Mouse (Mus musculus) limb, embryonic 15.5 days (tissue): ENCODE results near the gene Gm44805. TPM values are rescaled to one million over a fixed set of nuclear protein-coding genes. Genes with fewer than 3 reads are reported as not detected.

Source experiments
- ATAC-seq: fragments of 200-750 bp; cut with Nextera tagmentation; 2 replicates; pipeline ENCODE4 v1.8.0; 2017; ENCODE audit warnings: low read depth, moderate TSS enrichment; ENCODE audit not compliant: insufficient number of reproducible peaks, low FRiP score, low TSS enrichment
- H3K27ac ChIP-seq: fragments of 300-500 bp; sonication (generic); 2 replicates; pipeline ENCODE4 v1.5.1; 2015; ENCODE audit warnings: moderate library complexity, mild to moderate bottlenecking, inconsistent platforms
- H3K27me3 ChIP-seq: fragments of 300-500 bp; sonication (generic); 2 replicates; pipeline ENCODE4 v1.6.1; 2015; ENCODE audit warnings: inconsistent platforms
- H3K36me3 ChIP-seq: fragments of 300-500 bp; sonication (generic); 2 replicates; pipeline ENCODE4 v1.6.1; 2015; ENCODE audit warnings: inconsistent platforms
- H3K4me1 ChIP-seq: fragments of 300-500 bp; sonication (generic); 2 replicates; pipeline ENCODE4 v1.6.1; 2015; ENCODE audit warnings: inconsistent platforms
- H3K4me2 ChIP-seq: fragments of 300-500 bp; sonication (generic); 2 replicates; pipeline ENCODE4 v1.6.1; 2015; ENCODE audit warnings: mild to moderate bottlenecking, inconsistent platforms
- H3K4me3 ChIP-seq: fragments of 300-500 bp; sonication (generic); 2 replicates; pipeline ENCODE4 v1.5.1; 2015; ENCODE audit warnings: mild to moderate bottlenecking, inconsistent platforms
- H3K9ac ChIP-seq: fragments of 300-500 bp; sonication (generic); 2 replicates; pipeline ENCODE4 v1.6.1; 2015; ENCODE audit warnings: inconsistent platforms
- H3K9me3 ChIP-seq: fragments of 300-500 bp; sonication (generic); 2 replicates; pipeline ENCODE4 v1.6.1; 2016; ENCODE audit warnings: inconsistent platforms
- WGBS: fragments of 180-500 bp; shearing (Covaris S2); methylation state at CpG from one replicate; pipeline ENCODE4 v1.1.7; 2015; 5-methylcytosine and 5-hydroxymethylcytosine counted together
- polyA plus RNA-seq: library from polyadenylated mRNA; unstranded; fragments of >200 nt; fragmentation: Nextera tagmentation; extraction: Ambion mirVana; gene quantifications from 2 replicates; pipeline ENCODE4 v1.2.1, GENCODE M21; 2015

Gm44805 gene
- polyA plus RNA-seq, 1 experiment from 2014 or later: not detected

DNA sequence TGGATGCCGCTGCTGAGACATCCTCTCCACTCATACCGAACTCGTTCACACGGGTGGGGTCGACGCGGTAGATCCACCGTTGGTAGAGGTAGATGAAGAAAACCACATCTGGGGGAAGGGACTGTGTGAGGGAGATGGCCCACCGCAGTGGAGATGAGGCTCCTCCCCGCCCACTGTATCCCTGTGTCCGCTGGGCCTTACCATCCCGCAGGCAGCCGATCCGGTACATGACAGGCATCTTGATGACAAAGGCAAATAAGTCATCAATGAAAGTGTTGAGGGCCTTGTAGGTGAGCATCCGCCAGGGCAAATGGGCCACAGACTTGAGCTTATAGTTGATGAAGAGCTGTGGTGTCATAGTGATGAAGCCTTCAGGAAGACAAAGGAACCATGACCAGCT lies 47.4 kb downstream of the Gm44805 start:
- no peak overlapping the region for H3K4me2 ChIP-seq
- no peak overlapping the region for H3K27ac ChIP-seq
- H3K27me3 ChIP-seq: no peaks in the 10 kb centered on the region
- WGBS: 92% methylated on average over 15 of the region's 15 CpGs
- peaks cover 71% of the 10 kb centered on the region for H3K36me3 ChIP-seq
- no peak overlapping the region for H3K9ac ChIP-seq
- peaks cover 7% of the 10 kb centered on the region; the same call in 1 of the 2 replicates for H3K4me1 ChIP-seq
- H3K4me3 ChIP-seq: no peak overlapping the region
- H3K9me3 ChIP-seq: no peaks in the 10 kb centered on the region
- ATAC-seq: no peak

DNA sequence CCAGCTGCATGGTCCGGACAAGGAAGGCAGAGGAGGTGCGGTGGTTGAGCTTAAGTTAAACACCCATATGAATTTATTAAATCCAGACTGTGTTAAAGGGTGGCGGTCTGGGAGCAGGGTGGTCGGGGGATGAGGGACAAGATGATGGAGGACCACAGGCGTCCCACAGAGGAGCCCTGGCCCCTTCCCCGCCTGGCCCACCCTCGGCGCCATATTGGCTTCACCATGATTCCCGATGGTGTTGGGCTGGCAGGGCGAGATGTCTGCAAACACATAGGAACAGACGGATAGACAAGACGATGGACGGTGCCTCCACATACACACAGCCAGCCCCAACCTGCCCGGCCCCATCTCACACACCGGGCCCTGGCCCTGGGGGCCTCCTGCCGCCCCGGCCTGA lies 48.0 kb downstream of the Gm44805 start:
- Histone ChIP-seq H3K36me3 (peaks cover 64% of the 10 kb centered on the region), H3K9me3 (no peaks in the 10 kb centered on the region), H3K9ac (no peak overlapping the region), H3K27ac (no peak overlapping the region), H3K4me3 (no peak overlapping the region), H3K4me2 (no peak overlapping the region), H3K27me3 (no peaks in the 10 kb centered on the region), H3K4me1 (peaks cover 11% of the 10 kb centered on the region; the same call in 1 of the 2 replicates)
- ATAC-seq: no peak
- WGBS: 86% methylated on average over 17 of the region's 17 CpGs

DNA sequence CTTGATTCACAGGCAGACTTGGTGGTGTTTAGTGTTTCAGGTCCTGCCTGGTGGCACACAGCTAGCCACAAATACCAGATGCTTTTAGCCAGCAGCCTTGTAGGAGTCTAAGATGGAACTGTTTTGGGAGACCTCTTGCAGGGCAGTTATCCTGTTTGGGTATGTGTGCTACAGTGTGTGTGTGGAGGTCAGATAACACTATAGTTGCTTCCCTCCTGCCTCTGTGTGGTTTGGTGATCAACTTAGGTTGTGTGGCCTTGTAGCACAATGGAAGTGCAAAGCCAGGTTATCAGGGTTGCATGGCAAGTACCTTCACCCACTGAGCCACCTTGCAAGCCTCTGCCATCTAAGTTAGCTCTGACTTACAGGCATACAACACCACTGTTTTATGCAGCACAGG lies 48.5 kb downstream of the Gm44805 start:
- Histone ChIP-seq H3K36me3 (peaks cover 59% of the 10 kb centered on the region), H3K9me3 (no peaks in the 10 kb centered on the region), H3K9ac (no peak overlapping the region), H3K4me3 (no peak overlapping the region), H3K27ac (no peak overlapping the region), H3K27me3 (no peaks in the 10 kb centered on the region), H3K4me2 (no peak overlapping the region), H3K4me1 (peaks cover 15% of the 10 kb centered on the region; the same call in 1 of the 2 replicates)
- ATAC-seq: no peak

DNA sequence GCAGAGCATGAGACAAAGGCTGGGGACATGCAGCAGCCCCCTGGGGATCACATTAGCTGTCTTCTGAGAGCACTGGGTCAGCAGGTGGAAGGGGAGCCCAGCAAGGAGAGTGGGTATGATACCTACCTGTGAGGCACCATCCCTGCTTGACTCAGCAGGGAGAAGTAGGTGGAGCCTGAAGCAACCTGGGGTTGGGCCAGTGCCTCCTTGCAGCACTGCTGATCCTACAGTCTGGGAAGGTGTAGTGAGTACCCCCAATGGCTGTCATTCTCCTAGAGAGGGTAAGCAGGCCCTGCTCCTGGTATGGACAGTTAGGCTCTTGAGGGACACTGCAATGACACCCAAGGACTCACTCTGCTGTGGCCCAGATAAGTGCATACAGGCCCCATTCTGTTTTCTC lies 48.9 kb downstream of the Gm44805 start:
- H3K4me2 ChIP-seq: no peak overlapping the region
- no peak overlapping the region for H3K27ac ChIP-seq
- H3K36me3 ChIP-seq: peaks cover 55% of the 10 kb centered on the region
- no peaks in the 10 kb centered on the region for H3K27me3 ChIP-seq
- H3K9me3 ChIP-seq: no peaks in the 10 kb centered on the region
- no peak overlapping the region for H3K9ac ChIP-seq
- ATAC-seq: no peak
- H3K4me1 ChIP-seq: peaks cover 16% of the 10 kb centered on the region; the same call in 1 of the 2 replicates
- H3K4me3 ChIP-seq: no peak overlapping the region

DNA sequence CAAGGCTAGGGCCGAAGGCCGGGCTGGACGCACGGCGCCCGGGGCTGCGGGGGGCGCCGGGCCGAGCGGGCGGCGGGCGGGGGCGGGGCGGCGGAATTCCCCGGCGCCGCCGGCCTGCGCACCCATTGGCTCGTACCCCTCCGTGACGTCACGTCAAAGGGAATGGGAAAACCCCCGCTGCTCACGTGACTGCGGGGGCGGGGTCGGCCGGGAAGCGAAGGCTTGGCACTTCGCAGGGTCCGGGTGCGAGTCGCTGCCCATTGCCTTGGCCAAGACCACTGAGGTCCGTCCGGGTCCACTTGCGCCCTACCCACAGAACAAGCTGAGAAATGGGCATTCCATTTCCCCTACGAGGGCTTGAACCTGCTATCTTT lies 51.9 kb downstream of the Gm44805 start, which contains the start of gene Relb:
Gene Relb (minus strand): TSS at position 78 of the 374 bp plus-strand sequence.
- H3K4me2 ChIP-seq: peak within 1 kb of the TSS; percentile 95
- ATAC-seq: peak; percentile 40
- H3K27ac ChIP-seq: peak within 1 kb of the TSS; percentile 91
- H3K4me3 ChIP-seq: peak within 1 kb of the TSS; percentile 89
- peak within 1 kb of the TSS; percentile 65 for H3K9ac ChIP-seq
- peaks cover 16% of the 10 kb centered on the region; the same call in 1 of the 2 replicates for H3K4me1 ChIP-seq
- H3K9me3 ChIP-seq: no peaks in the 10 kb centered on the region
- WGBS: 1% methylated on average over 23 of the region's 41 CpGs
- no peaks in the 10 kb centered on the region for H3K27me3 ChIP-seq
- H3K36me3 ChIP-seq: peaks cover 26% of the 10 kb centered on the region

DNA sequence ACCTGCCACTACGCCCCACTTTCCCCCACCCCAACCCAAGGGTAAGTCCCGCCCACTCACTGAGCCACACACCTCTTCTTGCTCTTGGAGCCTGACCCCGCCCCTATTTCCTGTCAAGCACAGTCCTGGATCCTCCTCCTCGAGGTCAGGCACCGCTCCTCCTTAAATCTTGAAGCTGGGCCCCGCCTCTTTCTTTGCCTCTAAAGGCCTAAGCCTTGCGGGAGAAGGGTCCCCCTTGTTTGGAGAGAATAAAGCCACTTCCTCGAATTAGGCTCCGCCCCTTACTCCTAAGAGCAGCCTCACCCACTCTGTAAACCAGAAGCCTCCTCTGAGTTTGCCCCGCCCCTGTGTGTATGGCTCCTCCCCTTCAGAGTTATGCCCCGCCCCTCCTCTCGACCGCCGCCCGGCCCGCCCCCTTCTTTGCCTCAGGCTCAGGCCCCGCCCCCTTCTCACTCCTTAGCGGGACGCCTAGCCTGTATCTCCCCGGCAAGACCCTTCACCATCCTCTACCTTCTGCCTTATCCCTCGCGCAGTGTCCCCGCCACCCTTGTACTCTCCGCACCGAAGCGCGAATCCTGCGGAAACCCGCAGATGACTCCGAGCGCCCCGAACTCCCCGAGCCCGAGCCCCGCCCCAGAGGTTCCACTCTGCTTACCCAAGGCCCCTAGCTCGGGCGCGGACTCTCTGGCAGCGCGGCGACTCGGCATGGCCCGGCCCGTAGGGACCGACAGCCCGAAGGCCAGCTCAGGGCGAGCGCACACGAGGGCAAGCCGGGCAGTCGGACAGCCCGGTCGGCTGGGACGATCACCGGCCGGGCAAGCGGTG lies 52.5 kb downstream of the Gm44805 start:
- WGBS: 1% methylated on average over 55 of the region's 57 CpGs
- peak overlapping the region; percentile 91 for H3K27ac ChIP-seq
- peak overlapping the region; percentile 65 for H3K9ac ChIP-seq
- peak; percentile 89 for ATAC-seq
- H3K36me3 ChIP-seq: peaks cover 20% of the 10 kb centered on the region
- peak overlapping the region; percentile 89 for H3K4me3 ChIP-seq
- H3K4me2 ChIP-seq: peak overlapping the region; percentile 95
- no peaks in the 10 kb centered on the region for H3K27me3 ChIP-seq
- no peaks in the 10 kb centered on the region for H3K9me3 ChIP-seq
- H3K4me1 ChIP-seq: peaks cover 16% of the 10 kb centered on the region; the same call in 1 of the 2 replicates

DNA sequence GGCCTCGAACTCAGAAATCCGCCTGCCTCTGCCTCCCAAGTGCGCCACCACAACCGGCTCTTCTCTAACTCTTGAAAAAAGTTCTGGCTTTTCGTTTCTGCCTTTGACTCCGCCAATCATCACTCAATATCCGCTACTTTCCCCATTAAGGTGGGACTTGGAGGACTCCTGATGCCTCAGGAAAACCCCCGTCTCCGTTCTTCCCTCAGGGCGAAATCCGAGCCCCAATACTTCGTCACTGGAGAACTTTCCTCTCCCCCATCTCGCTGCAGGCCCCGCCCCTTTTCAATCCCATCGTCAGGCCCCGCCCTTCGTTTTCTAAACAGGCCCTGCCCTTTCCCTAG lies 53.1 kb downstream of the Gm44805 start:
- peak overlapping the region; percentile 91 for H3K27ac ChIP-seq
- H3K9me3 ChIP-seq: no peaks in the 10 kb centered on the region
- no peaks in the 10 kb centered on the region for H3K27me3 ChIP-seq
- peak overlapping the region; percentile 95 for H3K4me2 ChIP-seq
- H3K36me3 ChIP-seq: peaks cover 14% of the 10 kb centered on the region
- peaks cover 16% of the 10 kb centered on the region; the same call in 1 of the 2 replicates for H3K4me1 ChIP-seq
- H3K9ac ChIP-seq: no peak overlapping the region
- H3K4me3 ChIP-seq: peak overlapping the region; percentile 89
- no peak for ATAC-seq
- 15% methylated on average over 17 of the region's 17 CpGs for WGBS

DNA sequence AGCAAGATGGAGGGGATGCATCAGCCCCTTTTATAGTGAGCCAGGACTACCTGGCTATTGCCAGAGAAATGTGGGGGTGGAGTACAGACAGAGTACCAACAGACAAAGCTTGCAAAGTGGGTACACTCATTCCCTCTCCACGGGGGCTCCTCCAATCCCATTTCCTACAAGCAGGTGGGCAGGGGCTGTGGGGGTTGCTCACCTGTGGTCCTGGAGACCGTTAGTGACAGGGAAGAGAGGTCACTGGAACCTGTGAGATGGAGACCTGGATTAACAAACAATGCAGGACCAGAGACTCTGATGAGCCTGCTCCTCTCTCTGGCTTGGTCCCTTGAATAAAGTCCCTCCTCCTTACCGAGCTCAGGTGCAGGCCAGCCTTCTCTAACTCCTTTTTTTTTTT lies 53.5 kb downstream of the Gm44805 start:
- Histone ChIP-seq H3K4me1 (peaks cover 16% of the 10 kb centered on the region; the same call in 1 of the 2 replicates), H3K27me3 (no peaks in the 10 kb centered on the region), H3K9ac (no peak overlapping the region), H3K27ac (0 out of 2 replicates have a peak overlapping the region, but pooled peaks have one; percentile 91), H3K4me3 (peak overlapping the region; percentile 89), H3K36me3 (peaks cover 9% of the 10 kb centered on the region), H3K9me3 (no peaks in the 10 kb centered on the region), H3K4me2 (peak overlapping the region; percentile 95)
- 67% methylated on average over 3 of the region's 3 CpGs for WGBS
- no peak for ATAC-seq

DNA sequence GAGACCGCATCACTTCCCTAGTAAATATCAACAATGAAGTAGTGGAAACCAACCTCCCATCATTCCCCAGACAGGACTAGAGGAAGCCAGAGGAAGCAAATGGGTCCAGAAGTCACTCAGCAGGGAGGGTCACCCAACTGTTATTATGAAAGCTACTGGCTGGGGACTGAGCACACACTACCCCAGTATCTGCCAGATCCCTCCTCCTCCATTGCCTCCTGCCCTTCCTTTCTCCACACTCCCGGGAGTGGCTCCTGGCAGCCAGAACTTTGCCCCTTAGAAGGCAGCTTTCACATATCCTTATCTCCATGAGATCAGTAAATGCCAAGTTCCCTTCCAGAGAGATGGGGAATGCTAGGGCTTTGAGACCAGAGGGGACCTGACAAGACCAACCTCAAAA lies 57.8 kb downstream of the Gm44805 start:
- 74% methylated on average over 2 of the region's 2 CpGs for WGBS
- Histone ChIP-seq H3K9ac (no peak overlapping the region), H3K4me2 (no peak overlapping the region), H3K9me3 (no peaks in the 10 kb centered on the region), H3K27me3 (0 out of 2 replicates have a peak, but pooled peaks cover 4% of the 10 kb centered on the region), H3K27ac (no peak overlapping the region), H3K4me3 (no peak overlapping the region), H3K4me1 (peaks cover 14% of the 10 kb centered on the region), H3K36me3 (no peaks in the 10 kb centered on the region)
- ATAC-seq: no peak

DNA sequence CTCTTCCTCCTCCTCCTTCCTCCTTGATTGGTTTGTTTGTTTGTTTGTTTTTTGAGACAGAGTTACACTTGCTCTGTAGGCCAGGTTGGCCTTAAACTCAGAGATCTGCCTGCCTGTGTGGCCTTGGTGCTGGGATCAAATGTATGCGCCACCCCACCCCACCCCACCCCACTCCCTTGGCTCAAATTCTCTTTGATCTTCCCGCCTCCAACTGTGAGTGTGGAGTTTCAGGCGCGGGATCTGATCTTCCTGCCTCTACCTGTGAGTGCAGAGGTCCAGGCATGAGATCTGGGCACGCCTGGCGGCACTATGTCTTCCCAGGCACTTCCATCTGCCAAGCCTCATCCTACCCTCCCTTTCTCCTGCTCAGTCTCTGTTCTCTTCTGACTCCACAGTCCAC lies 59.0 kb downstream of the Gm44805 start:
- no peak overlapping the region for H3K9ac ChIP-seq
- no peak overlapping the region for H3K4me3 ChIP-seq
- no peak overlapping the region for H3K4me2 ChIP-seq
- H3K27me3 ChIP-seq: 0 out of 2 replicates have a peak, but pooled peaks cover 4% of the 10 kb centered on the region
- WGBS: 13% methylated on average over 6 of the region's 6 CpGs
- no peaks in the 10 kb centered on the region for H3K9me3 ChIP-seq
- no peaks in the 10 kb centered on the region; the same call in 1 of the 2 replicates for H3K36me3 ChIP-seq
- peaks cover 7% of the 10 kb centered on the region for H3K4me1 ChIP-seq
- H3K27ac ChIP-seq: no peak overlapping the region
- no peak for ATAC-seq
